Mouse (Mus musculus) Patski (cell line): Measurements from ENCODE around the gene Dus3l. TPM values are rescaled to one million over a fixed set of nuclear protein-coding genes. Genes with fewer than 3 reads are reported as not detected.

Experiments
- ATAC-seq: fragments of 100-300 bp; one replicate; pipeline ENCODE4 v1.8.0; 2021
- CTCF ChIA-PET: fragments of 350-600 bp; sonication (Branson Sonifier 250); formaldehyde crosslinking; loops from one replicate; lab custom pipeline; 2022; ENCODE audit warnings: inconsistent platforms; lab: Charles Lee
- POLR2A ChIA-PET: fragments of 350-600 bp; sonication (Branson Sonifier 250); formaldehyde crosslinking; loops from one replicate; lab custom pipeline; 2022; ENCODE audit warnings: antibody characterized with exemption, inconsistent platforms; lab: Charles Lee
- DNase-seq: peaks from one replicate; pipeline ENCODE4 v3.0.0-alpha.2; 2011; ENCODE audit warnings: low read depth, low spot score
- H3K27me3 ChIP-seq: fragments of 371-371 bp; one replicate; pipeline ENCODE4 v1.5.1; 2021
- CTCF ChIP-seq: fragments of 100-300 bp; IDR thresholded peaks from one replicate; pipeline ENCODE4 v1.5.1; 2021
- in situ Hi-C: fragments of 300-500 bp; cut with MboI; formaldehyde crosslinking; loops from 3 replicates; pipeline ENCODE4 v1.11.1; 2018; ENCODE audit warnings: low pct_unique_long_range_greater_than_20kb, mixed read lengths
- polyA plus RNA-seq: library from polyadenylated mRNA; unstranded; gene quantifications from one replicate; pipeline ENCODE4 v1.2.3, GENCODE M21; 2021

Dus3l gene
- polyA plus RNA-seq = 50.5 TPM

DNA sequence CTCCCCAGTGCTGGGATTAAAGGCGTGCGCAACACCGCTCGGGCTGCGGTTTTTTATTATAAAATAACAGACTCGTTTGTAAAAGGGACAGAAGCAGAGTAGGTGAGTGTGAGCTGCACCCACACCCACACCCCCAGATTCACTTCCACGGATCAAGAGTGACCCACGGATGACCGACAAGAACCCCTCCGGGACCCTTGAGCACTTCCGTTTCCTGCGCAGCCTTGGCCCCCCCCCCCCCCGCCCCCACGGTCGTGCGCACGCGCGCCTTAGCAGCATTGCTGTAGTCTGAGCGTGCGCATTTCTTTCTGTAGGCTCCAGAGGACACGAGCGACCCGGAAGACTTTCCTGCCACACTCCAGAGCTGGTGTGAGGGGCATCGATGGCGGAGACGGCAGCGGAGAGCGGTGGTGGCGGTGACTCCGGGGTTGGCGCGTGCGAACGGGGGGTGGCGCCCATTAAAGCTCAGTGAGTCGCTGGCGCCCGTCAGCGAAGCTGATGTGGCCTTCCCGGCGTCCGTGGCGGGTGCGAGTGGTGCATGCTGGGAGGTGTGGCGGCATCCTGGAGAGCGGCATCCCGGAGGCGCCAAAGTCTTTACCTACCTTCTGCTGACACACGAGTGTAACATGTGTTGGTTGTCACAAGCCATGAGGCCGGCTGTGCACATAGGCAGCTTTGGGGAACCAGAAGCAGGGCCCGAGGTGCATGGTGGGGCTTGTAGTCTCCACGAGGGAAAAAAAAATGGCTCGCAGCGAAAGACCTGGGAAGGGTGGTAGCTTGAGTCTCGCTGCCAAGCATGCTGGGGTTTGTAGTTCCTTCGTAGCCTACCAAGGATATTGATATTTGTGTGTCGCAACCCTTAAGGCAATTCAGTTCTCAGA lies at the start of gene Dus3l:
Dus3l (plus strand) TSS at position 284 of the 881 bp plus-strand sequence.
- CTCF ChIA-PET = interaction anchor here (1.2 kb wide), 1 partner anchor 18 kb away, joined by 3 read pairs; no protein-coding TSS in a partner anchor
- in situ Hi-C loops = no loop called here
- DNase-seq (peak; percentile 48), ATAC-seq (peak; percentile 82)
- TF ChIP-seq CTCF = no peak
- H3K27me3 ChIP-seq = no peaks in the 10 kb centered on the region
- POLR2A ChIA-PET = interaction anchor here (0.6 to 0.7 kb wide), 3 partner anchors 14 to 147 kb away, joined by 3 to 6 read pairs (median 3); no protein-coding TSS in a partner anchor

DNA sequence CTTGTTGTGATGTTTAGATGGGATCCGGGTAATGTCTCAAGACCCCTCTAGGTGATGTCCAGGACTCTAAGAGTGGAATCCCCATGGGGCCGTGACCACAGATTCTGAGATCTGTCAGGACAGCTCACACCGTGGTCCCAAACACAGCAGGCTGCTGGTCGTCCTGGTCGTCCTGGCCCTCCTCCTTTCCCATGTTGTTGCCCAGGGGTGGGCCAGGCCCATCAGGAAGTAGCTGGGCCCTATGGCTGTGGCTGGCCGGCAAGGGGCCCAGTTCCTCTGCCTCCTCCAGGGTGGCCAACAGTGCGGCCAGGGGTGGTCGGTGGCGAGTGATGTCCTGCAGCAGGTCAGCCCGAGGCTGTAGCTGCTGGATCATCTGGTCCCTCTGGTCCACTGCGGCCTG lies 49.2 kb upstream of the Dus3l start:
- no peaks in the 10 kb centered on the region for H3K27me3 ChIP-seq
- TF ChIP-seq CTCF = no peak
- ChIA-PET CTCF (interaction anchor here (1.4 to 3.0 kb wide), 2 partner anchors 11 to 23 kb away, joined by 3 to 8 read pairs; no protein-coding TSS in a partner anchor), POLR2A (interaction anchor here (0.7 to 1.2 kb wide), 2 partner anchors 9 to 11 kb away, joined by 3 to 4 read pairs; no protein-coding TSS in a partner anchor)
- ATAC-seq (no peak), DNase-seq (no peak)
- in situ Hi-C loops = loop anchor here (5.0 kb wide), 1 partner anchor 42 kb away; the partner anchor contains the start of gene Nrtn

DNA sequence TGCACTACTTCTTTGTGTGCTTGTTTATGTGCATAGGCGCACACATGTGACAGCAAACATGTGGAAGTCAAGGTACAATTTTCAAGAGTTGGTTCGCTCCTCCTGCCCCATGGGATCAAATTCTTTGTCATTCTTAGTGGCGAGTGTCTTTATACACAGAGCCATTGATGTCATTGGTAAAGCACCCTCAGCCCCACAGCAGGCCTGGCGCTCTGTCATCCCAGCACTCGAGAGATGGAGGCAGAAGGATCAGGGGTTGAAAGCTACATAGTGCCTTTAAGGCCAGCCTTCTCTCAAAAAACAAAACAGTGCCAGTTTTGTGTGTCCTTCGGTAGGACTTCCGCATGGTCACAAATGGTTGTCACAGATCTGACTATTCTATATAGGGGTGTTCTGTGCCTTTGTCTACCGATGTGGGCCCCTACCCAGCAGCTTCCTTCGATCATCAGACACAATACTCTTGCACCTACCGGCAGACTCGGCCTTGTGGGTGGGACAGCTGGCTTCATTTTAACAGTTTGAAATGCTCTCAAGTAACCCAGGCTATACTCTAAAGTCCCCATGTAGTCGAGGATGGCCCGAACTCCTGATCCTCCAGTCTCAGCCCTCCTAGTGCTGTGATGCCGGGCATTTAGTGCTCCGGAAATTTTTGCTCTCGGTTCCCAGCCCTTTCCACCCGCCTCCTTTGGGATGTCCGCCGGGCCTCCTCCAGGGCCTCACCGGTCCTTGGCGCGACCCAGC lies 48.5 kb upstream of the Dus3l start:
- CTCF ChIA-PET = interaction anchor here (1.4 to 3.0 kb wide), 2 partner anchors 12 to 22 kb away, joined by 3 to 8 read pairs; no protein-coding TSS in a partner anchor

DNA sequence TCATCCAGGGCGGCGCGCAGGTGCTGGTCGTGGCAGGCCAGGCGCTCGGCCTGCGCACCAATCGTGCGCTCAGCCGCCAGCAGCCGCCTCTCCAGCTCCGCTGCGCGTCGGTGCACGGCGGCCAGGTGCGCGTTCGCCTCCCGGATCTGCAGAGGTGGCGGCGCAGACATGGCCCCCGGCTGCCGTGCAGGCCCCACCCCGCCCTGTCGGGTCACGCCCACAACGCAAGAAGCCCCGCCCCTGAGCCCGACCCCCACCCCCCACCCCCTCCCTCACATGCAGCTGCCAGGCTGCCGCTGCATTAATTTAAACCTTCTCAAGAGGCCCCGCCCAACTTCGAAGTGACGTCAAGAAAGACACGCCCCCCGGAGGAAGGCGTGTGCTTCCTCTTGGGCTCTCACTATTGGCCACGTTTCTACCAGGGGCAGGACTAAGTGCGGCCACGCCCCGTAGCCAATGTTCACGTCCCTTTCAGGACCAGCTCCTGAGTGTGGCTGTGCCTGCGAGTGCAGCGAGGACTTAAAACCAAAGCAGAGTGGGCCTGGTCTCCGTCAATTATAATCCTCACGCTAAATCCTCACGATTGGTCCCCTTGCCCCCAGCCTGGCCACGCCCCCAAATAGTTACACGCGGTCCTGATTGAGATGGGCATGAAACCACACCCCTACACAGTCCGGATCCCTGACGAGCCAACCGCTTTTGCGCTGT lies 47.7 kb upstream of the Dus3l start:
- ChIA-PET POLR2A (interaction anchor here (0.7 to 1.2 kb wide), 2 partner anchors 9 to 11 kb away, joined by 3 to 5 read pairs; no protein-coding TSS in a partner anchor), CTCF (interaction anchor here (3.0 kb wide), 1 partner anchor 13 kb away, joined by 8 read pairs; no protein-coding TSS in a partner anchor)
- in situ Hi-C loops = loop anchor here (5.0 kb wide), 1 partner anchor 40 kb away; the partner anchor contains the start of gene Nrtn
- DNase-seq (peak; percentile 93), ATAC-seq (peak; percentile 85)
- TF ChIP-seq CTCF = no peak
- no peaks in the 10 kb centered on the region for H3K27me3 ChIP-seq

More for the DNA sequence above, 48.5 kb upstream of the Dus3l start:
- POLR2A ChIA-PET = interaction anchor here (0.7 to 1.2 kb wide), 3 partner anchors 10 to 12 kb away, joined by 3 to 5 read pairs (median 4); no protein-coding TSS in a partner anchor
- no peak for DNase-seq
- no peak for TF ChIP-seq CTCF
- in situ Hi-C loops = loop anchor here (5.0 kb wide), 1 partner anchor 41 kb away; the partner anchor contains the start of gene Nrtn
- ATAC-seq = no peak
- no peaks in the 10 kb centered on the region for H3K27me3 ChIP-seq

DNA sequence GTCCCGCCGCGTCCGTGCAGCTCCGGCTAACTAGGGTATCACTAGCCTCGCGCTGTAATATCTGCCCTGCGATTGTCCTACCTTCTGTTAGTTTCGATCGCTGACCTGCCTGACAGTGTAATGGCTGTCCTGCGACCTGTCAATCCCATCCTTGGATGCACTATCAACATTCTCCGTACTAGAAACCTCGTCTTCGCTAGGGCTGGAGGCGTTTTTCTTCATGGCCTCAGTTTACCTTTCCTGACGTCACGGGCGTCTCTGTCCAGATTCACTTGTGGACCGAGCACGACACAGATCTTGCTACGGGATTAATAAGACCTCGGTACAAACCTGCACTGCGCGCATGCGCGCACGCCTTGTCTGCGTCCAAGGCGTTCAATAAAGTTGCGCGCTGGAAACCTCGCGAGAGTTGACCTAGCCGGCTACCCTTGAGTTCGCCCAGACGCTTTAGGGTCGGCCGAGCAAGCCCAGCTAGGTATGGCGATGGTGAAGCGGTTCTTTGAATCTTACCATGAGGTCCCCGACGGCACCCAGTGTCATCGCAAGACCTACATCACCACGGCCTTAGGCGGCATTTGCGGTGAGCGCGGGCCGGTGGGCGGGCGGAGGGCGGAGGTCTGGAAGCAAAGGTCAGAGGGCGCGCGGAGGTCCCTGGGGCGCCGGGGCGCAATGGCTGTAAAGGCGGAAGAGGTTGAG lies 47.0 kb upstream of the Dus3l start, which contains the start of the genes Ndufa11 and Vmac:
Ndufa11 (plus strand) TSS at position 405 of the 696 bp plus-strand sequence.
Vmac (minus strand) TSS at position 660 of the 696 bp plus-strand sequence.
- ChIA-PET CTCF (no interaction called here), POLR2A (no interaction called here)
- TF ChIP-seq CTCF = no peak
- H3K27me3 ChIP-seq = no peaks in the 10 kb centered on the region
- DNase-seq (peak; percentile 83), ATAC-seq (peak; percentile 23)
- in situ Hi-C loops = loop anchor here (5.0 kb wide), 1 partner anchor 40 kb away; the partner anchor contains the start of gene Nrtn

DNA sequence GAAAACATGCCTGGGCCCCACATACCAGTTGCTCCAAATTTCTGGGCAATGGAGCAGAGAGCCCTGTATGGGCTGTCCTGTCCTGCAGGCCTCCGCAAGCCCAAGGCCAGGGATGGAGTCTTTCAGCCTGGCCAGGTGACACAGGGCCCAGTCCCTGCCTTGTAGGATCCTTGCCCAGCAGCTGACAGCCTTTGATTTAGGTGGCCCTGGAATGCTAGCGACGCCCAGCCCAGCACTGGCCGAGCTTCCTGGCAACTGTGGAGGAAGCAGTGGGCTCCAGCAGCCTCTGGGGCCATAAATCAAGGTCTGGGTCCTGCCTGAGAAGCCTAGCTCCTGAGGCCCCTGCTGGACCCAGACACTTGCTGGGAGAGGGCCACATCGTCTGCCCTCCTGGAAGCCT lies 42.1 kb upstream of the Dus3l start:
- ATAC-seq (no peak), DNase-seq (no peak)
- H3K27me3 ChIP-seq = no peaks in the 10 kb centered on the region
- TF ChIP-seq CTCF = no peak
- in situ Hi-C loops = no loop called here
- CTCF ChIA-PET = no interaction called here
- POLR2A ChIA-PET = no interaction called here

DNA sequence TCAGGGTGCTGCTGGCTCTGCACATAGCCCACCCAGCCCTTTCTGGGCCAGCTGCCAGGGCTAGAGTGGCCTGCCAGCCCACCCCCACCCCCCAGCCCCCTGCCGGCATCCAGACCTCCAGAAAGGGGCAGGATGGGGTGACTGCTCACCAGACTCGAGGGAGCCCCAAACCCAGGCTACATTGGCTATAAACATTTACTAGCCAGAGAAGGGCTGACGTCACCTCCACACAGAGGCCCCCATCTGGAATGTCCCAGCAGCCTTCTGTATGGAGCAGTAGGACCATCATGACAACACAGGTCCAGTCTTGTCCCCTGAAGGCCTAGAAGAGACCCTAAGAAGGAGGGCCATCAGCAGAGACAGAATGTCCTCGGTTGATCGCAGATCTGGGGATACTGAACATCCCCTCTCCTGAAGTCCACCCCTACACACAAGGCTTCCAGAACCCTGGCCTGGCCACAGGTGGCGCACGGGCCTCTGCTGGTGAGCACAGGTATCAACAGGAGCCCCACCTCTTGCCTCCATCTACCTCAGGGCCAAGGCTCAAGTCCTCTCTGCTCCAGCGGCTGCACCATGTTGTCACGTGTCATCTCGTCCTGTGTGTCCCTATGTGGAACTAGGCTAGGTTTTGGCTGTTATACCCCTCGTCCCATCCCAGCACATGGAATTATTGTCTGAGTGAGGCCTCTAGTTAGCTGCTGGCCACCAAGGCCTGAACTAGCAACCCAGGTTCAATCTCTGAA lies 41.0 kb upstream of the Dus3l start:
- CTCF ChIA-PET = no interaction called here
- ATAC-seq (no peak), DNase-seq (no peak)
- POLR2A ChIA-PET = interaction anchor here (0.6 kb wide), 1 partner anchor 9 kb away, joined by 3 read pairs; no protein-coding TSS in a partner anchor
- in situ Hi-C loops = no loop called here
- no peak for TF ChIP-seq CTCF
- no peaks in the 10 kb centered on the region for H3K27me3 ChIP-seq

DNA sequence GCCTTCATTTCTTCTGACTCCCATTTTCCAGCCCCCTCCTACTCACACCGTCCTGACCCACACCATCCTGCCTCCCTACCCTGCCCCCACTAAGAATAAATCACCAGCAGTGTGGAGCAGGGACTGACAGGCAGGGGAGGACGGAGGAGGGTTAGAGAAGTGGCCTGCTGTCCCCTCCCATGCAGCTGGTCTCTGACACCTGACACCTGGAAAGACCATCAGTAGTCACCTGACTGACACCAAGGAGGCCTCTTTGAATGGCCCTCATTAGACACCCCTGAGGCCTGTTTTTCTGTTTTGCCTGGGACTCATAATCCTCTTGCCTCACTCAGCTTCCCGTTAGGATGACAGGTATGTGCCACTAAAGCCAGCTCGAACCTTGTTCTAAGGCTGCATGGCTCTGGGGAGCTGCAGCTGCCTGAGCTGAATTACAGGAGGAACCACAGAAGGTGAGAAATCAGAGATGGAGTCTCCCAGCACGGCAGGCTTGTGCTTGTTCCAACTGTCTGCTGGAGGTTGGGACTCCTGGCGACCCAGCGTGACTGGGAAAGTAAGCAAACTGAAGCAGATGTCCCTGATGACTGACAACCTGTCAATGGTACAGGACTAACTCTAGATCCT lies 37.4 kb upstream of the Dus3l start:
- ChIA-PET CTCF (no interaction called here), POLR2A (interaction anchor here (1.0 kb wide), 1 partner anchor 36 kb away, joined by 3 read pairs; no protein-coding TSS in a partner anchor)
- peaks cover 20% of the 10 kb centered on the region for H3K27me3 ChIP-seq
- no peak for TF ChIP-seq CTCF
- no peak for ATAC-seq
- no peak for DNase-seq
- in situ Hi-C loops = no loop called here
